Mouse (Mus musculus): Measurements from ENCODE around the gene Rbm34.

Gene Rbm34

DNA sequence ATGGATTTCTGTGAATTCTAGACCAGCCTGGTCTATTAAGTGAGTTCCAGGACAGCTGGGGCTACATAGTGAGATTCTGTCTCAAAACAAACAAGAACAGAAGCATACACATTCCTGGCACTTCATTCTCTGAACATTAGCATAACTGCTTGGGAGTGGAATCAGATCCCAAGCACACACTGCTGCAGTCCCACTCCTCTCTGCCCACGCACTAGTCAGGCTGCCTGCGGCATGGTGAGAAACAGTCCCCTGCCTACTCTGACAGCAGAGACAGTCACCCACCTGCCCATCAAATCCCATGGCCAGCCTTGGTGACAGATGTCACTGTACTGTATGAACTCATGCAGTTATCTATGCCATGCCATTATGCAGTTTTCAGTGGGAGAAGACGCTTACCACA lies 9.4 kb downstream of the Rbm34 start:
- no peak for DNase-seq (ENCODE audit: low spot score)

DNA sequence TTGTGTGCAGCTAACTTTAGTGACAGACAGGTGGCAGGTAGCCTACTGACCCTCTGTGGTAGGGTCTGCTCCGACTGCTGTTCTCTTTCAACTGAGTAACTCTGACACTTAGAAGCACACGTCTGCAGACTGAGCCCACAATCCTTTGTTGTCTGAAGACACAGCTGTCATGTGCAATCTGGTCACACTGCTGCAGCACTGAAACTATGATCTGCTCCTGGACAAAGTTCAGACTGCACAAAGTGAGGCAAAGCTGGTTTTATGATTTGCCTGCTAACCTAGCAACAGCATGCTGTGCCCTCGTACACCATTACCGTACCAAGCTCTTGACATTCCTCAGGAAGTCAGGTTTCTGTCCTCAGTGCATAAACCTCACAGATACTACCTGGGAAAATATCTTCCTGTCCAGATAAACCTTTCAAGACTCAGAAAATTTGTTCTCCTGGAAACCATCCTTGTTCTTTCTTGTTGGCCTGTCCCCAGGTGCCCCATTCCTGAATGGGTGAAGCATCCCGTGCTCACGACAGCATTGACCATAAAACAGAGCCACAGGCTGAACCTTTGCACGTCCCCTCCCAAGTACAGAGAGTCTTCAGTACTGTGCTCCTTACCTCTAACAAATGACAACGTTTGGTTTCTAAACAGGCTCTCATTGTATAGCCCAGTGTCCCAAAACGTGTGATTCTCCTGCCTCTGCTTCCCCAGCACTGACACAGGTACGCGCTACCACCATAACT lies 18.8 kb downstream of the Rbm34 start:
- no peak for DNase-seq (ENCODE audit: low spot score)

DNA sequence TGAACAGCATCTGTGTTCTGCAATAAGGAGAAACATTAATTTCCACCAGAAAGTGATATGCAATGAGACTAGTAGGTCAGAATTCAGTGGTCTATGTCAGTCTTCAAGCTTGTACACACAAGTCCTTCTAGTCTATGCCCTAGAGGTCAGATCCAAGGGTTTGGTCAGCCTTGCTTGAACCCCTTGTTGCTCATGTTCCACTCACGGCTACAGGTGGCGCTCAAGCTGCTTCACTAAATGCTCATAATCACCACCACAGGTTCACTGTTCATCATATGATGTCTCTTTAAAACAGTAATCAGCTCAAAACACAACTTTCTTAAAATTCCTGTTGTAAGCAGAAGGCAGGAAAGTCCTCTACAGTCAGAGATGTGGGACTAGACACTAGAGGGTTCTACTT lies 21.3 kb downstream of the Rbm34 start:
- no peak for DNase-seq (ENCODE audit: low spot score)

DNA sequence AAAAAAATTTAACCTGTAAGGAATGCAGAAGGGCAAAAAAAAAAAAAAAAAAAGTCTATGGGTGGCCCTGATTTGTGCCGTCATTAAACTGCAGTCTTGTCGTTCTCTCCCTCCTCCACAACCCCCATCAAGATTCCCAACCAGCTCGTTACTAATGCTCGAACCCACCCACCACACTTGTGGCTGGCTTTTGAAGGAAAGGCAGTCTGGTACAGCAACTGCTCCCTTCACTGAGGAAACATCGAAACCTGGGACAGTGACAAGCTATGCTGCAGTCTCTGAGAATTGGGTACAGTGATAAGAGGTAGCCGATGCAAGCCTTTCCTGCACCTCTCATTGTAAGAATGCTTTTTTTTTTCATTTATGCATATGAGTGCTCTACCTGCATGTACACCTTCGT lies 24.4 kb downstream of the Rbm34 start:
- no peak for DNase-seq (ENCODE audit: low spot score)

DNA sequence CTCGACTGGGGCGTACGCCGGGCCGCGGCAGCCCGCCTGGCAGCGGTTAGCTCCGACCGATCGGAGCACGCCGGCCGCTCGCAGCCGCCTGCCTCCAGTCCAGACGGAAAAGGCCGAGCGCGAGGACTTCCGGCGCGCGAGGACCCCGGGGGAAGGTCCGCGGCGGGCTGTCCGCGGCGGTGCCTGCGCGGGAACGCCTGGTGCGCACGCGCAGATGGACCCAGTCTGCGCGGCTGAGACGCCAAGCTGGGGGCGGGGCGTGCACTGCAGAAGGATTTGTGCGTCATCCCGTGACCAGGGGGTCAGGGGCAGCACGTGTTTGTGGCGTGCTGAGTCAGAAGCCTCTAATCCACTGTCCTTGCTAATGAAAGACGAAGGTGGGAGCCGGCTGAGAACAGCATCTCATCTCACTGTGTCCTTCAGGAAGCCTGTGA lies 25.1 kb downstream of the Rbm34 start, which contains the start of gene Tomm20:
Gene Tomm20, minus strand, starts transcription at position 115 of the 434 bp plus-strand sequence.
- peak; percentile 100 for DNase-seq (ENCODE audit: low spot score)

DNA sequence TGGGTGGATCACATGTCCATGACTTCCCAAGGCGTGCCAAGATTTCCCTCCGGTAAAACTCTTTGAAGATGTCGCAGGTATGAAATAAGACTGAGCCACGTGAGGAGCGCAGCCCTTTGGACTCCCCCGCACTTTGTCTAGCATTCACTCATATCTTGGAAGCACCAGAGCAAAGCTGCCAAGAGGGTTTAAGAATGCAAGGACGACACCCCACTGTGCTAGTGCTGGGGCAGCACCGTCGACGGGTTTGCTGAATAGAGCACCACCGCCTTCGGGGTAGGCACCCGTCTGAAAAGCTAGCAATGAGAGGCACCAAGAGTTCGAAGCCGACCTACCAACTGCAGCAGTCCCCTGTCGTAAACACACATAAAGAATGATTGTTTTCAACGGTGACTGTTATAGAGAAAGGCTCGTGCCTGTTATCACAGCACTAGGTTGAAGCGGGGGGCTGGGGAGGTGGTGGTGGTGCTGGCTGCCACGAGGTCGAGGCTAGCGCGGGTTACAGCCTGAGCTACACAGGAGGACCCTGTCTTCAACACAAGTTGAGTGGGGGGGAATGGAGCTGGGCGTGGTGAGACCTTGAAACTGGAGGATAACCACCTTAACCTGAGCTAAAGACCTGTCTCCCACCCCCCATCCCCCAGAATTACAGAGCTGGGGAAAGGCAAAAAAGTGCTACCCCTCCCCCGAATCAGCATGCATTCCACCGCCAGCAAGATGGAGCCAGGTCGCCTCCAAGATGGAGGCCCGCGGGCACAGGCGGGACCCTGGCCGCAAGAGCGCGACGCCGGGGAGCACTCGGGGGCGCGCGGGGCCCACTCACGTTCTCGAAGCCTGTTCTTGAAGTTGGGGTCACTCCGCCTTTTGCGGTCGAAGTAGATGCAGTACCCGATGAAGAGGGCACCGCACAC lies 25.8 kb downstream of the Rbm34 start:
- DNase-seq (ENCODE audit: low spot score), result peak; percentile 78

DNA sequence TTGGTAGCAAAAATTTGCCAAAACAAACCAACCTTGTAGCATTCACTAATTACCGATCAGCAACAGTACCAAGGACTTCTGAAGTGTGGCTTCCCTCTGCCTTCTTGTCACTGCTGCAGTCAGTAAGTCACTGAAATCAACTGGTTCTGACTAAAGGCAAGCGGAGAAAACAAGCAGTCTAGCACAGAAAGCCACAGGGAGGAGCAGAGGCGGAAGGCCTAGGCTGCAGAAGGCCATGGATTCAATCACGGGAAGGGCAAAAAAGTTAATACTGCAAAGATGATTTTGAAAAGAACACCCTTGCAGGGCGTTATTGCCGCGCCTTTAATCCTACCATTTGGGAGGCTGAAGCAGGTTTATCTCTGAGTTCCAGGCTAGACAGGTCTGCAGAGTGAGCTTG lies 27.3 kb downstream of the Rbm34 start:
- no peak for DNase-seq (ENCODE audit: low spot score)

DNA sequence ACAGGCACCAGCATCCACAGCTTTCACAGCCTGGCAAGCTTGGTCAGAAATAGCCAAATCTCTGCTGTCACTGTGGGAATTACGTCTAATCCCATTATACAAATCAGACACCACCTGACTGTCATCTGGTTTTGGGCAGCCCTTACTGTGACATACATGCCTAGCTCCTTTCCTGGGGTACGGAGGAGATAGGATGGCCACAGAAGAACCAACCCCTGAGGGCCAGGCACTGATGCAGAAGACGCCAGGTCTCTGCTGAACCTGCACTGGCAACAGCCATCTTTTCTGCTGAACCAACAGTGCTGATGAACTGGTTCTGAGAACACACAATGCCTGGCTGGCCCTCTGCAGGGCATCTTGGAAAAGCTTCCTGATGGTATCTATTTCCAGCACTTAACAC lies 33.5 kb downstream of the Rbm34 start:
- peak; percentile 67 for DNase-seq (ENCODE audit: low spot score)

DNA sequence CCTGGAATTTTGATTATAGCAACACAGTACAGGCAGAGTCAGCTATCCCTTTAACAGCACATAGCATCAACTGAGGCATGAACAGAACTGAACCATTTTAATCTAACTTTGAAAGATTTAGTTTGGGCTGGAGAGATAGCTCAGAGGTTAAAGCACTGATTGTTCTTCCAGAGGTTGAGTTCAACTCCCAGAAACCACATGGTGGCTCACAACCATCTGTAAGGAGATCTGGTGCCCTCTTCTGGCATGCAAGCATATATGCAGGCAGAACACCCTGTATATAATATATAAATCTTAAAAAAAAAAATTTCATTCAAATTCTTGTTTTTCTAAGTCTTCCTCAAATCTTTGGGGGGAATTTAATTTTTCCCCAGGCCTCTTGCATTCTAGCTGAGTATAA lies 34.9 kb downstream of the Rbm34 start:
- peak; percentile 51 for DNase-seq (ENCODE audit: low spot score)

DNA sequence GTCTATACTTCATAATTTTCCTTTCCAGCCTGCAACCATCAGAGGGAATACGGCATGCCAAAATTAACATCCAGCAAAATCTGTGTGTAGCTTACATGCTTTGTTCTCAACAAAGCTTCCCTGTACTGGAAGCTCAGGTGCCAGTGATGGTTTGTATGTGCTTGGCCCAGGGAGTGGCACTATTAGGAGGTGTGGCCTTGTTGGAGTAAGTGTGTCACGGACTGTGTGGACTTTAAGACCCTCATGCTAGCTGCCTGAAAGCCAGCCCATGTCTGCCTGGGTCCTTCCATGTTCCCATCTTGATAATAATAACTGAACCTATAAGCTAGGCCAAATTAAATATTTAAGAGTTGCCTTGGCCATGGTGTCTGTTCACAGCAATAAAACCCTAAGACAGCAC lies 35.5 kb downstream of the Rbm34 start:
- DNase-seq (ENCODE audit: low spot score), result no peak

DNA sequence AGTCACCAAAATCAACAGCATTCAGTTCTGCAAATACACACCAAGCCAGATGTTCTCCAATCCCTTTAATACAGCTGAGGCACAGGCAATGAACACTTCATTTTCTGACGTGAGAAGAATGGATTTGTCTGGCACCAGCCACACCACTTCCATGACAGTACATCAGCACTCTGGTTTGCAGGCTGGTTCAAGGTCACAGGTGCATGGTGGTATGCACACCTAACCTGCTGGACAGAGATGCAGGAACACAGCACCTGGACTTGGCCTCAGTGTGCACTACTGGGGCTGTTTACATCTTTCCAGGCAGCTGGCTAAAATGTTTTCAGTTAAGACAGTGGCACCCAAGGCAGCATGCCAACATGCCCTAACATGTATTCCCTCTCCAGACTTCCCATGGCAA lies 38.2 kb downstream of the Rbm34 start:
- no peak for DNase-seq (ENCODE audit: low spot score)

DNA sequence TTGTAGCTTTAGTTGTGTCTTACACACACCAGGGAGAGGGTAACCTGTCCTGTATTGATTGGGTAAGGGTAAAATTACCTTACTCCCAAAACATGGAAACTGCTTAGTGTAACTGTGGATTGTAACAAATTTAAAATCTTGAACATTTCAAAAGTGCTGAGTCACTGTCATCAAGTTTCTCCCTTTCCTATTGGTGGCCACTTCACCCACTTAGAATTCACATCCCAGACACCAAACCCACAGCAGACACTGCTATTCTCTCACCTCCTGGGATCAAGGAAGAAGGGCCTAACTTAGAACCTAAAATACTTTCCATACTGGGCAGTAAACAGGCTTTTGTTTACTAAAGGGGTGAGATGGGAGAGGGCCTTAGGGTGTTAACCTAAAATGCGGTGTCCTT lies 38.6 kb downstream of the Rbm34 start:
- no peak for DNase-seq (ENCODE audit: low spot score)

DNA sequence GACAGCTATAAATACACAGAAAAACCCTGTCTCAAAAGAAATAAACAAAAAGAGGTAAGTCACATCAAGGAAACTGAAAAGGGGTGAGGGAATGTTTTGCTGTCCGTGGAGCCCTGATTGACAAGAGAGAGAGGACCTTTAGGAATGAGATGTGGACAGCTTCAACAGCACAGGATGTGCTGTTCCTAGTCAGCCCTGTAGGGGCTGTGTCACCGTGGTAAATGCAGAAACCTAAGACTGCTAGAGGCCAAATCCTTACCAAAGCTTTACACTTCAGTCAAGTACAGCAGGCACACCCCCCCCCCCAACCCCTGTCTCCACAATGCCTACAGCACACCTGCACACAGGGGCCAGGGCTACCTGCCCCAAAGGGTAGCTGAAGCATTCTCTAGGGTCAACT lies 39.2 kb downstream of the Rbm34 start:
- DNase-seq (ENCODE audit: low spot score), result peak; percentile 68

DNA sequence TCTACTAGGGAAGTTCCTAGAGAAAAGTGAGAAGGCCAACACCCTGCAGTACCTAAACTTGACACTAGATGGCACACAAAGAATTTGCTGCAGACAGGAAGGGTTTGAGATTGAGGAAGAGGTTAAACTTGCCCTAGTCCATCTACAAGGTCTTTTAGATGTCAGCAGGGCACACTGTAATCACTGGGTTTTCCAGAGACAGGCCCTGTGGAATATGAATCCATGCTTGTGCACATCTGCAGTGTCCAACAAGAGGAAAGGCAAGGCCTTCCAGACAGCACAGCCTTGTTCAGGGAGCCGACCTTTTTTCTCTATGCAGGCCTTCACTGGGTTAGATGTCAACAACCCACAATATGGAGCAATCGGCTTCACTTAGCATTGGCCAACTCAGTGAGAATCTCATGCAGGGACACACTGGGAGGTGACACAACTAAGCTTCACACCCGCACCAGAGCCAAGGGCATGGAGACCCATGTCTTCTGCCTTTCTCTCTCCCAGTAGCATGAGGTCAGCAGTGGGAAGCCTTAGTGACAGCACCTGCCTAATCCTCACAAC lies 41.2 kb downstream of the Rbm34 start:
- DNase-seq (ENCODE audit: low spot score), result peak; percentile 86

DNA sequence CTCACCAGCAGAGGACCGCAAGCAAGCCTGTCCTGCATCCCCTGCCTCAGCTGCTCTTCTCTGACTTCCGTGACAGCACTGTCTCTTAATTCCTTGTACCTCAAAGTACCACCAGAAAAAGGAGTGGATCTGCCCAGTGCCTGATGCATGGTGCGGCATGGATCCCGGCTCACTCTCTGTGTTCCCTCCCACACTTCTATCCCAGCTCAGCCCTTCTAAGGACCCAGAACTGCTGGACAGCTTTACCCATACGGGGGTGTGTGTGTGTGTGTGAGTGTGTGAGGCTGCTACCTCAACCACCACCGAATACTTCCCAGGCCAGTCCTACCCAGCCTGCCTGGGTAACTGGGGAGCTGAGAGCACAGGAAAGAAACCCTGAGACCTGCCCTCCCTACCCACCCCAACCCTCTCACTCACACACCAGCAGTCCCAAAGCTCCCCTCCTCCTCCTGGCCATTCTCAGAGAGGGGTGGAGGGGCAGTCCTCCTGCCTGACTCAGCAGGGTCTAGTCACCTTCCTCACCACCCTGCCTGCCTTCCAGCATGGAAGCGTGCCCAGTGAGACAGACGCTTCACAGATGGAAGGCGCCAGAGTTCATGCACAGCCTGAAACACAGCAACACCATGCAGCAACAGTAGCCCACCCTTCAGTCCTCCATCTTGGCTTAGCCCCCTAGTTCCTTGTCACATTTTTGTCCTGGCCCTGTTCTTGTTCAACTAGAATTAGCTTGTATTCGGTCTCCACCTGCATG lies 41.9 kb downstream of the Rbm34 start:
- DNase-seq (ENCODE audit: low spot score), result no peak

DNA sequence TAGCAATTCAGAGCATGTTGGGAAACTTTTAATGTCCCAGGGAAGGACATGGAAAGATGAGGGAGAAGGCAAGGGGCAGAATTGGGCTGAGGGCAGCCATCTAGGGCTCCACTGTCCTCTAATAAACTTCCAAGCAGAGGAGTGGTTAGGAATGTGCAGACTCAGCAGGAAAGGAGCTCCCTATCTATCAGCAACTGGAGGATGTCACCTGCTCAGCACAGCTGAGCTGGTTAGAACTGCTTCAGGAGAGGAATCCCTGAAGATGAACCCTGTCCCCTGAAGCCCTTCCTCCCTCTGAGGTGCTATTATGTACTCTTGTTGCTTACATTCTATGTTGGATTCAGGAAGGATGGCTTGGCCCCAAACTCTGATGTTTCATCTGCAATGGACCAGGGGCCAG lies 42.8 kb downstream of the Rbm34 start:
- DNase-seq (ENCODE audit: low spot score), result no peak

DNA sequence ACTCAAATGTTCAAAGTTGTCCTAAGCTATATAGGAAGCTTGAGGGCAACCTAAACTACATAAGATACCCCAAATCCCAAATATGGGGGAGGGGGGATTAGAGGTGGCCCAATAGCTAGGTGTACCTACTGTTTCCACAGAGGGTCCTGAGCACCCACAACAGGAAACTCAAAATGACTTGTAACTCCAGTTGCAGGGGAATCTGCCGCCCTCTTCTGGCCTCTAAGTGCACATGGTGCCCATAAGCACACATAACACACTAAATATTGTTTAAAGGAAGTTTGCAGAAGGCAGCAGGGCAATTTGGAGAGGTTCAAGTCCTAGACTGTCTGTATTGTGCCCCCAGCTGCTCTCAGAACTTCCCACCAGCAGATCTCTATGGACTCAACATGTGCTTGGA lies 43.8 kb downstream of the Rbm34 start:
- DNase-seq (ENCODE audit: low spot score), result no peak

DNA sequence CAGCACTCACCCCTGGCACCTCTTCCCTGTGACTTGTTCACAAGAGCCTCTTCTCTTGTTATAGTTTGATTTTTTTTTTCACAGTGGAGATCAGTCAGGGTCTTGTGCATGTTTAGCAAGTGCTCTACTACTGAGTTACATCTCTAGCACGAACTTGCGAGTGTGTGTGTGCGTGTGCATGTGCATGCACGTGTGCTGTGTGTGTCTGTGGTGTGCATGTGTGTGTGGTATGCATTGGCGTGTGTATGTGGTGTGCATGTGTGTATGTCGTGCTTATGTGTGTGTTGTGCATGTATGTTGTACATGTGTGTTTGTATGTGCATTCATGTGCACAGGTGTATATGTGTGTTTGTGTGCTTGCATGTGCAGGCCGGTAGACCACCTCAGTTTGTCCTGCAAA lies 47.9 kb downstream of the Rbm34 start:
- DNase-seq (ENCODE audit: low spot score), result no peak

DNA sequence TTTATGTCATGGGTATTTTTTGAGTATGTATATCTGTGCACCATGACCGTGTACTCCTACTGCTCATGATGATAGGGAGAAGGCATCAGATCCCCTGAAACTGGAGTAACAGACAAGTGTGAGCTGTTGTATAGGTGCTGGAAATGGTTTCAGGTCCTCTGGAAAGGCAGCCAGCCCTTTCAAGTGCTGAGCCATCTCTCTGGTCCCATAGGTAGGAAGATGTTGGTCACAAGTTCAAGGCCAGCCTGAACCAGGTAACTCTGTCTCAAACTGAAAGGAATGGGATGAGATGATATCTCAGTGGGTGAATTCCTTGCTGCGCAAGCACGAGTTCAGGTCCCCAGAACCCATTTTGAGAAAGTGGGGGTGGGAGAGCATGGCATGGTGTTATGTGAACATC lies 49.4 kb downstream of the Rbm34 start:
- DNase-seq (ENCODE audit: low spot score), result no peak

DNA sequence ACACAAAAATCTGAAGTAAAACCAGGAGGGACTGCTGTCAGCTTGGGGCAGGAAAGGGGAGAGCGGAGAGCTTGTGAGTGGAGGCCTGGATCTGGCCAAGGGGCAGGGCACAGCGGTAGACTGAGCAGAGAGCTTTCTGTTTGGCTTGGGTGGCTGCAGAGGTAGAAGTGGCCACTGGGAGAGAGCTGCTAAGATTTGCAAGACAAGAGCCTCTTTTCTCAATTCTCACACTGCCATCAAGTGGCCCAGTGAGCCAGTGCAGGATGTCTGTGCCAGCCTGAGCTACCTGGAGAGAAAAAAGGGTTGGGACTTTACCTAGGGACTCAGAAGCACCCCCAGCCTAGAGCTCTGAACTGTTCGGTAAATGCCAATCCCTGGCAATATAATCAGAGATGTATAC lies 50.0 kb downstream of the Rbm34 start:
- peak; percentile 94 for DNase-seq (ENCODE audit: low spot score)

DNA sequence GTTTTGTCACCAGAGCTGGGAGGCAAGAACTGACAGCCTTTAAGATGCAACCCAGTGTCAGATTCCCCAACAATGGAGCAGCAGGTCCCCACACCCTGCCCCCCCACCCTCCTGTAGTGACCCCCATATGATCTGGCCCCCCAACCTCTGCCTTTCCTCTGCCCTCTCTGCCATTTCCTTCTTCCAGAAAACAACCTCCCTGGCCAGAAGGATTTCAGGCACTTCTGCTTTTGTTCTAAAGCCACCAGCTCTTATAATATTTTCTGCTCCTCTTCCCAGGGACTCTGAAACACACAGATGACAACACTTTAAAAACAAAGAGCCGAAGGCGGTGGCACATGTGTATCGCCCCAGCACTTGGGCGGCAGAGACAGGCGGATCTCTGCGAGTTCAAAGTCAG lies 50.5 kb downstream of the Rbm34 start:
- no peak for DNase-seq (ENCODE audit: low spot score)

DNA sequence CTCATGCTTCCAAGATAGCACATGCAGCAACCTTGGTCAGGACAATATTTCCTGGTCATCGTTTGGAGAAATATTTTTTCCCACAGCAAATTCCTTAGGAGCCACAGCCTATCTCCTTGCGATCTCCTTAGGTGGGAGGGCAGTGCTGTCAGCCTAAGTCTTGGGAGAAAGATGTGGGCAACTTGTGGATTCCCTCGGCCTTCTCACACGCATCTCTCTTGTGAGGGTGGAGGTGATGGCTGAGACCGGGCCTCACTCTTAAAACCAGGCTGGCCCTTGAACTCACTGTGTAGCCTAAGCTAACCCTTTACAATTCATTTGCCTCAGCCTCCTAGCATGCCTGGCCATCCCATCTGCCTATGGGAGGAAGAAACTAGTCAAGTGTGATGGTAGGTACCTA lies 51.2 kb downstream of the Rbm34 start:
- no peak for DNase-seq (ENCODE audit: low spot score)

Measured in MN1 (cell line).